Mouse (Mus musculus): ENCODE measurements around the gene Bcl2l11.

GRCm38 (mm10) chr2:128127691-128128292 lies 2.0 kb downstream of the Bcl2l11 start:
- no peak for TF ChIP-seq GATA1 (IDR thresholded peaks at IDR 0.05; ENCODE audit: low read length)
- no peak for TF ChIP-seq TAL1 (IDR thresholded peaks at IDR 0.05; ENCODE audit: low read length)
